18 mouse cellular contexts compared by ENCODE assay signal in genomic region chr3:146719696-146720095, GRCm38 (mm10). TPM values are rescaled to one million over a fixed set of nuclear protein-coding genes. Genes with fewer than 3 reads are reported as not detected.
"Had no signal": no experiment of that assay in that cellular context is flagged by ENCODE, and none has a peak within 500 bp of the region (broad histone marks: within the 10 kb centered on the region; RNA-seq: fewer than 3 reads in every experiment).

No protein-coding gene starts in this region.

- H3K27me3 ChIP-seq: liver, embryonic 13.5 days; midbrain, embryonic 12.5 days; midbrain, embryonic 15.5 days; neural tube, embryonic 12.5 days; neural tube, embryonic 15.5 days; stomach, embryonic 15.5 days had no signal

- H3K9ac ChIP-seq: liver, embryonic 13.5 days; midbrain, embryonic 12.5 days; midbrain, embryonic 15.5 days; neural tube, embryonic 12.5 days; neural tube, embryonic 15.5 days; stomach, embryonic 15.5 days had no signal

- ATAC-seq: midbrain, embryonic 15.5 days had no signal

- H3K4me3 ChIP-seq: layer of hippocampus, adult 2 months; liver, embryonic 13.5 days; midbrain, embryonic 12.5 days; midbrain, embryonic 15.5 days; neural tube, embryonic 12.5 days; neural tube, embryonic 15.5 days; stomach, embryonic 15.5 days had no signal

- H3K9me3 ChIP-seq: liver, embryonic 13.5 days; midbrain, embryonic 12.5 days; midbrain, embryonic 15.5 days; neural tube, embryonic 12.5 days; neural tube, embryonic 15.5 days; stomach, embryonic 15.5 days had no signal

- H3K4me2 ChIP-seq: liver, embryonic 13.5 days; midbrain, embryonic 12.5 days; midbrain, embryonic 15.5 days; neural tube, embryonic 12.5 days; neural tube, embryonic 15.5 days; stomach, embryonic 15.5 days had no signal

- H3K27ac ChIP-seq: kidney, postnatal 0 days; layer of hippocampus, adult 2 months; liver, embryonic 13.5 days; midbrain, embryonic 12.5 days; midbrain, embryonic 15.5 days; neural tube, embryonic 12.5 days; neural tube, embryonic 15.5 days; stomach, embryonic 15.5 days had no signal

- H3K36me3 ChIP-seq: liver, embryonic 13.5 days; midbrain, embryonic 12.5 days; midbrain, embryonic 15.5 days; neural tube, embryonic 12.5 days; neural tube, embryonic 15.5 days; stomach, embryonic 15.5 days had no signal

- H3K4me1 ChIP-seq: liver, embryonic 13.5 days; midbrain, embryonic 12.5 days; midbrain, embryonic 15.5 days; neural tube, embryonic 12.5 days; neural tube, embryonic 15.5 days; stomach, embryonic 15.5 days had no signal

- DNase-seq: kidney, adult 2 months; layer of hippocampus, adult 9-11 months; liver, embryonic 13.5 days; lung, adult 2 months; lung, postnatal 14 days; lung, postnatal 4 days; spleen, adult 18-20 months; thymus, postnatal 25 days had no signal

RNA-seq across cellular contexts. Expression of gene Samd13, which starts 34.3 kb away (rescaled TPM):
- total RNA-seq: layer of hippocampus, postnatal 25 days; left cerebral cortex, postnatal 14 days; liver, adult 2 months had no signal
- polyA plus RNA-seq: liver, adult 2 months had no signal
